Mouse (Mus musculus) left cerebral cortex, adult 2 months (tissue): ENCODE measurements around the gene Maml2. TPM values are rescaled to one million over a fixed set of nuclear protein-coding genes. Genes with fewer than 3 reads are reported as not detected.
A peak's percentile ranks its signal among the peaks of the same experiment; 100 is the strongest.

Experiments used
- DNase-seq, 2 experiments: peaks; one replicate each; pipeline ENCODE4 v3.0.0; 2021 to 2022; ENCODE audit warnings: low spot score in 2 of 2, mixed read lengths in 1 of 2; ENCODE audit errors: extremely low spot score in 1 of 2
- H3K27ac ChIP-seq: fragments of 200-600 bp; 2 replicates; pipeline ENCODE4 v1.8.1; 2022
- H3K4me3 ChIP-seq: fragments of 200-600 bp; 2 replicates; pipeline ENCODE4 v1.8.1; 2022
- CTCF ChIP-seq: fragments of 200-600 bp; IDR thresholded peaks from 2 replicates; pipeline ENCODE4 v1.8.1; 2022; ENCODE audit warnings: antibody characterized with exemption, mild to moderate bottlenecking, moderate library complexity
- intact Hi-C: fragments of 180-260 bp; cut with DNase I; formaldehyde crosslinking; loops from one replicate; pipeline ENCODE4 v1.15.1; 2025
- long read RNA-seq, 2 experiments: library from polyadenylated mRNA; stranded (forward); transcript quantifications; one replicate each; pipeline ENCODE4 v2.0.0; 2021; ENCODE audit warnings: borderline mapping rate in 2 of 2
- total RNA-seq, 2 experiments: library from RNA; stranded (reverse); gene quantifications; 2 replicates each; pipeline ENCODE4 v1.2.3; 2021

Gene Maml2
- total RNA-seq = 1 to 10 TPM; 7.1 to 7.2 TPM
- long read RNA-seq, experiment 1, partial matches to known transcripts = 0 of 5 reads
- long read RNA-seq, experiment 1, other reads (novel, unspliced or antisense) = 1 of 5 reads
- long read RNA-seq, experiment 2 = 0 reads

GRCm38 (mm10) chr9:13297668-13298512 lies at the start of gene Maml2:
Maml2 (plus strand) TSS chr9:13297957.
- Histone ChIP-seq H3K27ac (peak within 1 kb of the TSS; percentile 78), H3K4me3 (peak within 1 kb of the TSS; percentile 58)
- no peak; the same call in 1 of the 2 replicates for TF ChIP-seq CTCF
- DNase-seq = peak; percentile 39 to 45
- intact Hi-C loops = loop anchor here (2.0 to 5.0 kb wide), 2 partner anchors 51 to 404 kb away; partner anchors contain the start of gene Ccdc82

- intact Hi-C loops = no loop called here
- H3K27ac ChIP-seq = no peak overlapping the region
- H3K4me3 ChIP-seq = no peak overlapping the region
- no peak for DNase-seq
- no peak for TF ChIP-seq CTCF
Measured at GRCm38 (mm10) chr9:13248104-13248503, 49.7 kb upstream of the Maml2 start.

- H3K27ac ChIP-seq = no peak overlapping the region
- intact Hi-C loops = no loop called here
- no peak for TF ChIP-seq CTCF
- no peak for DNase-seq
- H3K4me3 ChIP-seq = no peak overlapping the region
Measured at GRCm38 (mm10) chr9:13251251-13251650, 46.5 kb upstream of the Maml2 start.

GRCm38 (mm10) chr9:13256726-13257125 lies 41.0 kb upstream of the Maml2 start:
- DNase-seq = no peak
- H3K27ac ChIP-seq = no peak overlapping the region
- no peak for TF ChIP-seq CTCF
- no peak overlapping the region for H3K4me3 ChIP-seq
- intact Hi-C loops = no loop called here

- no peak for DNase-seq
- no peak overlapping the region for H3K27ac ChIP-seq
- H3K4me3 ChIP-seq = no peak overlapping the region
- intact Hi-C loops = no loop called here
- TF ChIP-seq CTCF = no peak
Measured at GRCm38 (mm10) chr9:13258173-13258572, 39.6 kb upstream of the Maml2 start.

GRCm38 (mm10) chr9:13260980-13261379 lies 36.8 kb upstream of the Maml2 start:
- no peak overlapping the region for H3K27ac ChIP-seq
- no peak overlapping the region for H3K4me3 ChIP-seq
- DNase-seq = no peak
- no peak for TF ChIP-seq CTCF
- intact Hi-C loops = no loop called here

- intact Hi-C loops = no loop called here
- Histone ChIP-seq H3K4me3 (no peak overlapping the region), H3K27ac (no peak overlapping the region)
- DNase-seq = no peak
- TF ChIP-seq CTCF = no peak
Measured at GRCm38 (mm10) chr9:13273219-13273618, 24.5 kb upstream of the Maml2 start.

- no peak for TF ChIP-seq CTCF
- H3K4me3 ChIP-seq = no peak overlapping the region
- intact Hi-C loops = no loop called here
- no peak overlapping the region for H3K27ac ChIP-seq
- no peak for DNase-seq
Measured at GRCm38 (mm10) chr9:13287482-13287881, 10.3 kb upstream of the Maml2 start.

GRCm38 (mm10) chr9:13296274-13297121 lies 1.3 kb upstream of the Maml2 start:
- DNase-seq = peak; percentile 85 to 88
- intact Hi-C loops = loop anchor here (1.0 to 5.0 kb wide), 3 partner anchors 50 to 406 kb away; partner anchors contain the start of gene Ccdc82
- Histone ChIP-seq H3K4me3 (peak overlapping the region; percentile 58), H3K27ac (peak overlapping the region; percentile 78)
- TF ChIP-seq CTCF = peak; percentile 83

GRCm38 (mm10) chr9:13297122-13297667 lies 562 bp upstream of the Maml2 start:
- H3K4me3 ChIP-seq = peak overlapping the region; percentile 58
- no peak for TF ChIP-seq CTCF
- no peak for DNase-seq
- peak overlapping the region; percentile 78 for H3K27ac ChIP-seq
- intact Hi-C loops = loop anchor here (2.0 to 5.0 kb wide), 2 partner anchors 50 to 405 kb away; partner anchors contain the start of gene Ccdc82

GRCm38 (mm10) chr9:13298513-13298878 lies 739 bp downstream of the Maml2 start:
- DNase-seq = no peak
- intact Hi-C loops = loop anchor here (5.0 kb wide), 1 partner anchor 404 kb away; no protein-coding TSS in a partner anchor
- TF ChIP-seq CTCF = no peak
- Histone ChIP-seq H3K27ac (peak overlapping the region; percentile 78), H3K4me3 (peak overlapping the region; percentile 58)
